Mouse (Mus musculus) cerebellum, adult 11-12 months (tissue): Measurements from ENCODE around the gene a.
"Not testable (repeated sequence)": the region's sequence is repeated elsewhere in the genome, so short reads cannot be mapped to it uniquely, and the experiment has no call there.

ENCODE experiments used
- DNase-seq: peaks from one replicate; pipeline ENCODE4 v3.0.0; 2022

Gene a

DNA sequence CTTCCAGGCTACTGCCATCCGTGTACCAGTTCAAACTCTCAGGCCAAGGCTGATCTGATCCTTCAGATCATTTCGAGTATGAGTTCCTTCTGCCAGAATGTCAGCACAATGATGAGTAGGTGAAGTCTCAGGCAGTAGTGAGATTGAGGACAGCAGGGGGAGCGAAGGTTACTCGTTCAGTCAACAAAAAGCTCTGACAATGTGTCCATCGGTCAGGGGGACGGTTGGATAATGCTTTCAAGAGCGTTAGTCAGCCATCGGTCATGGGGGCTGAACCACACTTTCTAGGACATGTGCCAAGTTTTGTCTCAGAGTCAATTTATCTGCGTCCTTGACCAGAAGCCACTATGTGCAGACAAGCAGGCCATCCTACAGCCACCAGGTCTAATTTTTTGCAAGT lies 225.5 kb downstream of the a start:
- not testable (repeated sequence) for DNase-seq

DNA sequence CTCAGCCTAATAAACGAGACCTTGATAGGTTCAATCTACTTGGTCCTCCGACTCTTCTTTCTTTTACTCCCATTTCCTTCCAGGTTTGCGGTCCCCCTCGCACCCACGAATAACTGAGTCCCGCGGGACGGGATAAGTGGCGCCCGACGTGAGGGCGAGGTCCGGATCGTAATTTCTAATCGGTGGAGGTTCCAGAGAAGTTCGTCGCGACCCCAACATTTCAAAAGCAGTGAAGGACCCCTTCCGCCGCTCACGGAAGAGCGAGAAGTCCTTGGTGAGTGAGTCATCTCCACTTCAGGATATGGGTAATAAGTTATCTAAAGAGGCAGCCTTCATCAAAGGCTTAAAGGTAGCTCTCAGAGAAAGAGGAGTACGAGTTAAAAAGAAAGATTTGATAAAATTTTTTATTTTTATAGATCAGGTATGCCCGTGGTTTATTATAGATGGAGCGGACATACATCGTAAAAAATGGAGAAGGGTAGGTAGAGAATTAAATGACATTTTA lies 227.1 kb downstream of the a start, which contains the start of gene Gm14226:
Gene Gm14226 (plus strand): TSS at position 16 of the 505 bp plus-strand sequence.
- DNase-seq: not testable (repeated sequence)

DNA sequence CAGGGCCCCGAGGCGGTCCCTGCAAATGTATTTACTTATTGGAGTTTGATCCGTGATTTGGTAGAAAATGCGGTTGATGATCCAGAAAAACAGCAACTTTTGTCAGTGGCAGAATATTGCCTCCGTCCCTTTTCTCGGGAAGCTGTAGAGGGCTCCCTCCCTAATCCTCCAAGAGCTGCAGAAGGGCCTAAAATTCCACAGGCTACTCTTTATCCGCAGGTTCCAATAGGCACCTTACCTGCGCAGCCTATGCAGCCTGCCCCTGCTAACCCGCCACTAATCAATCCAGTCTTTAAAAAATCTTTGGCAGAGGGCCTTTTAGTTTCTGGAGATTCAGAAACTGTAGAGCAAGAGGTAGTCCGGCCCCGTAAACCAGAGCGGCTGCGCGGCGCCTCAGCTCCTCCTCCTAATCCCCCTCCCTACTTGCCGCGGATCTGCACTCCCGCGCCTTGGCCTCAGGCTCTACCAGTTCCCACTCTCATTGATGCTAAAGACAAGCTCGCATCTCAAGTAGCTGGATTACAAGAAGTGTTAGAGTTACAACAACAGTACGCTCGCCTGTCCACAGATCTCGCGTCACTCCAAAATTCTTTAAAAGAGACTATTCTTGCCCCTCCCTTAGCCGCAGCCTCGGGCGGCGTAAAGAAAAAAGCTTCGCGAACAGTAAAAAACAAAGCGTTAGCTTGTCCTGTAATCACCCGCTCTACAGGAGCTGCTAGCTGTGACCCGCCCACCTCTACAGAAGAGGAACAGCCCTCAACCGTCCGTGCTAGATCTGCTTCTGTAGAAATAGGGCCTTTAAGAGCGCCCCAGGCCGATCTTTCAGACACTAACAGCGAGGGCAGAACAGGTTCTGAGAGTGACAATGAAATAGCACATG lies 227.8 kb downstream of the a start:
- DNase-seq: peak; percentile 15

DNA sequence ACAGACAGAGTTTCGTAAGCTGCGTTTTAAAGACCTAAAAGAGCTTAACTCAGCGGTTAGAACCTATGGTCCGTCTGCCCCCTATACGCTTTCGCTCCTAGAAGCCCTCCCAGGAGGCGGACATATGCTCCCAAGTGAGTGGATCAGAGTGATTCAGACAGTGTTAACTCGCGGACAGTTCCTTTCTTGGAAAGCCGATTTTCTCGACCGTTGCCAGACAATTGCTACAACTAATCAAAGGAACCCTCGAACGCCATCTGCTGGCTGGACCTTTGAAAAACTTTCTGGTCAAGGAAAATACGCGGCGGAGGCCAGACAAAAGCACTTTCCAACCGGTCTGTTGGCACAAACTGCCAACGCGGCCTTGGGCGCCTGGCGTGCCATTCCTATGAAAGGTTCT lies 228.5 kb downstream of the a start:
- peak; percentile 78 for DNase-seq

DNA sequence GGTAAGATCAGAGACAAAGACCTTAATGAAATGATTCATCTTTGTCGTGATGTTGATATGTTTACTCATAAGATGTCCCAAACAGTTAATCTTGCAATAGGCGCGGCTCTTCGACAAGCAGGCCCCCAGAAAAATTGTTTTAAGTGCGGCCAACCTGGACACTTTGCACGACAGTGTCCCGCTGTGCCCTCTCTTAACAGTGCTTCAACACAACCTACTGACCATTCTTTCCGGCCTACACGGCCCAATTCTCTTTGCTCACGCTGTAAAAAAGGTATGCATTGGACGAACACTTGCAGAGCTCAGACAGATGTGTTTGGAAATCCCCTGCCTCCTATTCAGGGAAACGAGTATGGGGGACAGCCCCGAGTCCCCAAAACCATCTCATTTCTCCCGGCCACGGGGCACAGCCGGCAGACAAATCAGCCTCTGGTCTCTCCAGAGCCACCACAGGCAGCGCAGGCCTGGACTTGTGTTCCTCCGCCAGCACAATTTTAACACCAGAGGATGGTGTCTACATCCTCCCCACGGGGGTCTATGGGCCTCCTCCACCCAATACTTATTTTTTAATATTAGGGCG lies 229.1 kb downstream of the a start:
- DNase-seq: peak; percentile 7

DNA sequence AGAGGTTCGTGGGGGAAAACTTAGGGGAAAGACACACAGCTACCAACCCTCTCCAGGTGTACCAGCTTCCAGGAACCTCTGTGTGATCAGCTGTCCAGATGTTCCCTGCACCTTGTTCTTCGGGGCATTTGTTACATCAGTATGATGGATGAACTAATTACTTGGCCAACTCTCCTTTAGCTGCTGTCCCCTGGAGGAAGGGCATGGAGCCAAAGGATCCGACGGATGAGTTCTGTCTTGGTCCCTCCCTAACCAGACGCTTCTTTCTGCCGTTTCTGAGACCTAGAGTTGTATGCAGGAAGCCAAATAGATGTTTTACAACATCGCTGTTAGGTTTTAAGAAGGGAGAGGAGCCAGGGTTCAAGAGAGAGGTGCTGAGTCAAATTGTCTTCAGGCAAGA lies 239.6 kb downstream of the a start:
- no peak for DNase-seq

DNA sequence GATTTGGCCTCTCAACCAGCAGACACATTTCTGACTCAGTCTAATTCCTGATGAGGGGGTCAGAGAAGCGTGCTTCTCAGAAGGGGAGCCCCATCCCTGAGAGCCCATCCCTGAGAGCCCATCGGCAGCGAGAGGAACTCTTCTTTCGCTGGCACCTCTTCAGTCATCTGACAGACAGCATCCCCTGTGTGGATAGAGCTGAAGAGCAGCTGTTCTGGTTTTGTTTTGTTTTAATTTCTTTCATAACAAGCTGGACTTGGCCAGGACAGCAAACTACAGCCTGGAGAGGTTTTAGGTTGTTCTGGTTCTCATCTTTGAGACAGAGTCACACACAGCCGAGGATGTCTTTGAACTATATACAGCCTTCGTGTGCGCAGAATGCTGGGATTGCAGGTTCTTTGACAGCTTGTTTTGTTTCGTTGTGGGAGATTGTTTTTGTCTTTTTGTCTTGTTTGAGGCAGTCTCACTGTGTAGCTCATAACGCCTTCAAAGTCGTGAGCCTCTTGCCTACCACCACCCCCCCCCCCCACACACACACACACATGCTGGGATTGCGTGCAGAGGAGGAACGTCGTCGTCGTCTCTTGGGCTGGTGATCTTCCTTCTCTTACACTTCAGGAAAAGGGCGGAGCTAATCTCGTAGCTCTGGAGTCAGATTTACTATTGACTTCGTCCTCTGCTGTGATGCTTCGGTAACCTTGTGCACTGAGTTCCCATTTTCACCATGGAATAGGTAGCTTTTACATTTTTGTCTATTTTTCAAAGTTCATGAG lies 241.9 kb downstream of the a start:
- DNase-seq: no peak

DNA sequence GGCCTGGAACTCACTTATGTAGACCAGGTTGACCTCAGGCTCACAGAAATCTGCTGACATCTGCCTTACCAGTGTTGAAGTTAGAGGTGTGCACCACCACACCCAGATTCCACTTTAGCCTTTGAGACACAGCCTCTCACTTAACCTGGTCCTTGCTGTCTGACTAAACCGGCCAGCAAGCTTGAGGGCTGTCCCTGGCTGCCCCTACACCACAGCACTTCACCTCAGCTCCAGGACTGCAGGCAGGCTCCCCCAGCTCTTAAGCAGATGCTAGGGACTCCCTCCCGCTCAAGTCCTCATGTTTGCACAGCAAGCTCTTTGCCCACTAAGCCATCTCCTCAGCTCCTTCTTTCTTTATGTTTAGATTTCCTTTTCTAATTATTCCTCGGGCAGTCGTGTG lies 248.8 kb downstream of the a start:
- DNase-seq: no peak

DNA sequence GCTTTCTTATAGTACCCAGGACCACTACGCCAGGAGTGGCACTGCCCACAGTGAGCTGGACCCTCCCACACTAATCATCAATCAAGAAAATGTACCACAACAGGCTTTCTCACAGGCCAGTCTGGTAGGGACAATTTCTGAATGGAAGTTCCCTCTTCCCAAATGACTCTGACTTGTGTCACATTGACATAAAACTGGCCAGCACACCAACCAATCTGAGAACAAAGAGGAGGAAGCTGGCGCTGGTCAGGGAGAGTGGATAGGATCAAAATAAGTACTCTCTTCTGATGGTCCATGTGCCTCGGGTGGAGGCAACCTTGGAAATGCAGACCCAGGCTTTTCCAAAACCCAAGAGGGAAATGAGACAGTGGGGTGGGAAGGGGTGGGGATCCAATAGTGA lies 253.3 kb downstream of the a start:
- no peak for DNase-seq

DNA sequence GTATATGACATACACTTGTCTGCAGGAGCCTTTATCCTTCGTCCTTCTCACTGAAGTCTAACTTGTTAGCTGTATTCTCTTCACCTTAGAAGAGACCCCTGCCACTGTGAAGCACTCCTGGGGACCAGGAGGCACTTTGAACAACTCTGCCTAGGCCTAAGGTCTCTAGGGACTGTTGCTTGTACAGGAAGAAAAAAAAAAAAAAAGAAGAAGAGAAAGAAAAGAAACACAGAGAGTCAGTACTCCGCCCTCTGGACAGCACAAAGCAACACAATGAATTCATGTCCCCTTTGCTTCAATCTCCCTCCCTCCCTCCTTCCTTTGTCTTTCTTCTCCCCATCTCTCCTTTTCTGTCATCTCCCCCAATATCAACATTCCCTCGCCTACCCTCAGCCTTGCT lies 253.9 kb downstream of the a start:
- no peak for DNase-seq

DNA sequence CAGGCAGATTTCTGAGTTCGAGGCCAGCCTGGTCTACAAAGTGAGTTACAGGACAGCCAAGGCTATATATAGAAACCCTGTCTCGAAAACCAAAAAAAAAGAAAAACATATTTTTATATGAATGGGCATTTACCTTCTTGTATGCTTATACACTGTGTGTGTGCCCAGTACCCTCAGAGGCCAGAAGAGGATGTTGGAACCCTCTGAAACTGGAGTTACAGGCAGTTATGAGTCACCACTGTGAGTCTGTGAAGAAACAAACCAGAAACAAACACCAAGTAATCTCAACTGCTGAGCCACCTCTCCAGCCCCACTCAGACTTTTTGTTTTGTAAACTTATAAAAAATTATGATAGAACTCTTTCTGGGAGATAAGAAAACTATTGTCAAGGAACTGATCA lies 255.6 kb downstream of the a start:
- DNase-seq: no peak

DNA sequence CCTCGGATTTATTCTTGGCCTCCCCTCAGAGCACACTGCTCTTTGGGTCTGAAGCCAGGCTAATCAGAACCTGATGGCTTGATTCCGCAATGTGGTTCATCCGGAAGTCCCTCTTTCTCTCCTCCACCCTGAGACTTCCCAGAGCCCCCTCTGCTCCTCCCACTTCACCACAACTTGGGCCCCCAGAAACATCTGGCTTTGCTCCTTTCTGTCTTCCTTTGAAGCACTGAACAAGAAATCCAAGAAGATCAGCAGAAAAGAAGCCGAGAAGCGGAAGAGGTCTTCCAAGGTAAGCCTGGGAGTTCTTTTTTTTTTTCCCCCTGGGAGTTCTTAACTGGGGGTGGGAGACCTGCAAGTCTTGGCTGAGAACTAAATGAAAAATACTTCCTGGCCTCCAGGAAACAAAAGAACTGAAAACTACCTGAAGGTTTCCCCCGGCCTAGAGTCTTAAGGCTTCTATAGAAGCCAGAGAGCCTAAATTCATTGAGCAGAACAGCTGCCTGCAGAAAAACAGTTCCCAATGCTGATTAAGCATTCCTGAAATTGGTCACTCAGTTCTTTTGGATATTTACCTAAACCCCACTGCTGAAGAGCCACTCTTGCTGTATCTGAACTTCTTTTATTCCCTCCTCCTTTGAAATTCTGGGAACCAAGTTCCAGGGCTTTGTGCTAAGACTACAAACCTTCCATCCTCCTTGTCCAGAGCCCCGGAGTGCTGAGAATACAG lies 256.4 kb downstream of the a start:
- no peak for DNase-seq

DNA sequence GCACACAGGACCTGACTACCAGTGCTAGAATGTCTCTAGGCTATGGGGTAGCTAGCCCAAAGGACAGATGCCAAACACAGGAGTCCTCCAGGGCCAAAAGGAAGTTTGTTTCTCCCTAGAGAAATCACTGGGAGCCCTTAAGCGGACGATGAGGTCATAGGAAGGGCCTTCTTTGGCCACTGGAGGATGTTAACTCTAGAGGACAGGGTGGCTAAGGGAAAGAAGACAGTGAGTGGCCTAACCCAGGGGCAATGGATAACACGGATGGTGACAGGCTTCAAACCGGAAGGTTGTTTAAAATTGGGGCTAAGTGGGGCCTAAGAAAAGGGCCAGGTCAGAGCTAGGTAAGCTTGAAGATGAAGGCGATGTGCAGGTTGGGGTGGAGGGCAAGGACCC lies 258.9 kb downstream of the a start:
- DNase-seq: no peak

DNA sequence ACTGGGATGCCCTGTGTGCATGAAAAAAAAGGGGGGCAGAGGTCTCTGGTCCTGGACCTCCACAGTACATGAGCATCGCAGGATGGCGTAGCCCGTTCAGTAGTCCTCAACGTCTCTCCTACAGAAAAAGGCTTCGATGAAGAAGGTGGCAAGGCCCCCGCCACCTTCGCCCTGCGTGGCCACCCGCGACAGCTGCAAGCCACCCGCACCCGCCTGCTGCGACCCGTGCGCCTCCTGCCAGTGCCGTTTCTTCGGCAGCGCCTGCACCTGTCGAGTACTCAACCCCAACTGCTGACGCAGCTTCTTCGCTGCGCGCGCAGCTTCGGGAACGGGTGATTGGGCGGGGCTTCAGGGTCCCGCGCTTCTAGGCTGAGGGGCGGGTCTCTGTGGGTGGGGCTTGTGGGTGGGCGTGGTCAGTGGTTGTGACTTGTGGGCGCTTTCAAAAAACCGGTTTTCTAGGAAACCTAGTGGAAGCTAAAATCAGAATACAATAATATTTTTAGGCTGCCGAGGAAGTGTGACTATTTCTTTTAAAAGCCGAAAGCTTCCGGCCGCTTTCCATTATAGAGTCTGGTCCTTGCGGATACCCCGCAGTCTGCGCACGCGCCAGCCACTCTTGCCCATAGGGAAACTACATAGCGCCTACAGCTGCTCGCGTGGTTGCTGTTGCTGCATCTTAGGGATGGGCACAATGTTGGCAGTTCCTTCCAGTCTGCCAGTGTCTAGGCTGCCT lies 259.5 kb downstream of the a start:
- peak; percentile 95 for DNase-seq

DNA sequence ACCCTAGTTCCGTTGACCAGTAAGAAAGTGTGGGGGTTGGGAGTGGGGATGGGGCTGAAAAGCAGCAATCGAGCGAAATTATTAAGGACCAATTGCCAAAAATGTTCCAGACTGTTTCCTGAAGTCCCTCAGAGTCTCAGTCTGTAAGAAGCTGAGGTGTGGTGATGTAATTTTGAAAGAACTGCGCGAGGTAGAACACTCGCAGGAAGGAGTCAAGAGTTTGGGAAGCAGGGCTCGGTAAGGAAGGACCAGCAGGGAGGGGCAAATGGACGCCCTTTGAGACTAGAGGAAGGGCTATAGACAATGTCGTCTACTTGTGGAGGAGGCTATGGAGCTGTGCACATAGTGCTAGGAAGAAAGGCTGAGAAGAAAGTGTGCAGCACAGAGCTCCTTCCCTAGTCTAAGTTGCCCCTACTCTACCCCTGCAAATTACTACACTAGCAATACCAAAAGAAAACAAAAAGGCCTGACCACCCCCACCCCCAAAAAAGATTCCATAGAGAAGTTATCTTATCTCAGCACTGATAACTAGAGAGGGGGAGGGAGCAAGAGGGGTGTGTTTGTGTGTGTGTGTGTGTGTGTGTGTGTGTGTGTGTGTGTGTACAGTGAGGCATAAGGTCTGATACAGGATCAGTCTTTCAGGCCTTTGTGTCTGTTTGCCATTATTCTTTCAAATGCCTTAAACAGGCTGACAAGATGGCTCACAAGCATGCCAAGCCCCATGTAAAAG lies 260.6 kb downstream of the a start:
- DNase-seq: no peak

DNA sequence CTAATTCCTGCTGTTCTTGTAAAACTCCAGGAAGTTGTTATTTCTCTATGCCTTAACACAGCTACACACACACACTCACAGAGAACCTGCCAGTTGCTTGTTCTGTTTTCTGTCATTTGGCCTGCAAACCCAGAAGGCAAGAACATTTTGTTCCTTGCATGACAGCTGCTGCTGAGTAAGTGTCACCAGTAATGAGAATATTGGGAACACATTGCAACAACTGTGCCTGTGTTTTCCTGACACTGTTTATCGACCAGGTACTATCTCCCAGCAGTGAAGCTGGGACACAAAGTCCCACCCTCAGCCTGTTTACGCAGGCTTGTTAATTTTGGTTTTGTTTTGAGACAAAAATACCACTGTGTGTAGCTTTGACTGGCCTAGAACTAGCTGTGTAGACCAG lies 261.5 kb downstream of the a start:
- no peak for DNase-seq

DNA sequence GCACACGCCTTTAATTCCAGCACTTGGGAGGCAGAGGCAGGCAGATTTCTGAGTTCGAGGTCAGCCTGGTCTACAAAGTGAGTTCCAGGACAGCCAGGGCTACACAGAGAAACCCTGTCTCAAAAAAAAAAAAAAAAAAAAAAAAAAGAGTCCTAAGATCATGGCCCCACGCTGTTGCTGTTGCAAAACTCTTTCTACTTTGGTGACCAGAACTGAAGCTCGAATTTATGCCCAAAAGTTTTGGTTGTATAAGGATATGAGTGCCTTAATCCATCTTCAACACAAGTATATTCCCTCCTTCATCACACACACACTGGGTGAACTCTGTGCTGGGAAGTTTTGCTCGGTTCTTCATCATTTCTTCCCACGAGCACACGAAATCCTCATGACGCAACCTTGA lies 262.3 kb downstream of the a start:
- not testable (repeated sequence) for DNase-seq

DNA sequence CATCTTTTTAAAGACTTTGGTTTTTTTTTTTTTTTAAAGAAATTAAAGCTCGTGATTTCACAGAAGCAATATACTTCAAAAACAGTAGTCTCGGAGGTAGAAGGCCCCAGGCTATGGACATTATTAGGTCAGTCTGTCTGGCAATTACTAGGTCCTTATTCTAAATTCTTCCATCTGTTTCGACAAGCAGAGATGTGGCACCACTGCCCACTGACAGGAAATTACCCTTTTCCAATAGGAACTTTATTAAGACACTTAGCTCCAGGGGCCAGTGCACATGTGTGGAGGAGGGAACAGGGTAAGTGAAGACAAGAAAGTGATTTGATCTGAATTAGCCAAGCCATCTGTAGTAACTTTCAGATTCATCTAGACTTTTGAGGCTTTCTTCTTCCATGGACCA lies 263.5 kb downstream of the a start:
- DNase-seq: no peak

DNA sequence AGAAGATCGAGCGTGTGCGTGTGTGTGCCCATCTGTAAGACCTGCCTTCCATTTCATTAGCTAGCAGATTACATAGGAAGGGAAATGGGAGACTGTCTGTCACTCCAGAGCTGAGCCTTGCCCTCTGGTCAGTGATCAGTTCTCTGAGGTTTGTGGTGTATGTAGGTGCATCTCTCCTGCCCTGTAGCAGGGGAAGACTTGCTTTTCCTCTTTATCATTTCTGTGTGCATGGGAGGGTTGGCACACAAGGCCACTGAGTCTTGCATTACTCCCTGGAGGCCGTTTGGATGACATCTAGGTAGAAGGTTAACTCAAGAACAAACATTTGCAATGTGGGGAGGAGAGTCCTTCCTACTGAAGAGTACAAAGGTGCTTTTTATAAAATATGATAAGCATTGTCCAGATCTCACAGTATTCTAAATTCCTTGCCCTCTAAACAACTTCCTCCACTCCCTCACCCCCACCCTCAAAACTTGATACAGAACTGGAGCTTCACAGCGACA lies 264.9 kb downstream of the a start:
- no peak for DNase-seq

DNA sequence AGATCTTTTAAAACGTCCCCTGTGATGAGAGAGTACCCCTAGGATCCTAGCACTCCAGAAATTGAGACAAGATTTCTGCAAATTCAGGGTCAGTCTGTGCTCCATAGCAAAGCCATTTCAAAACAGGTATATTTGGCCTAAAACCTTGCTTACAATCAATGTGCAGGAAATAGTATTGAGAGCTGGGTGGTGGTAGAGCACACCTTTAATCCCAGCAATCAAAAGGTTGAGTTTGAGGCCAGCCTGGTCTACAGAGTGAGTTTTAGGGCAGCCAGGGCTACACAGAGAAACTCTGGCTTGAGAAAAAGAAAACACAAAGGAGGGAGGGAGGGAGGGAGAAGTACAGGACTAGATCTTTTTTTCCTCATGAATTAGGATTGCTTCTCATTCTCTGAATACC lies 266.2 kb downstream of the a start:
- DNase-seq: no peak

DNA sequence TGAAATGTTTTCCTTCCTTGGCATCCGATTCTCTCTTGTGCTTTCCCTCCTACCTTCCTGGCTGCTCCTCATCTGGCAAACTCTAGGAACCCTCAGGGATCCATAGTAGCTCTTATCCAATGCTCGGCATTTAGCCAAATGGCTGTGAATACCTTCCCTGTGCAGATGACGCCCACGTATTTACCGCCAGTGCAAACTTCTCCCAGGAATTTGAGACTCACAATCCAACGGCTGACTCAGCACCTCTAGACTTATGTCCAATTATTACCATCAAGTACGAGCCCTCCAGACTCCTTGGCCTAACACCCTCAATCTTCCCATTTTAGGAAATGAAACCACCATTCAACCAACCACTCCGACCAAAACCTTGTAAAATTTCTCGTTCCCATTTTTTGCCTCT lies 279.8 kb downstream of the a start:
- DNase-seq: no peak
